Mouse (Mus musculus) midbrain, embryonic 12.5 days (tissue): ENCODE measurements around the gene Pde2a. TPM values are rescaled to one million over a fixed set of nuclear protein-coding genes. Genes with fewer than 3 reads are reported as not detected.

Experiments used
- ATAC-seq: fragments of 200-750 bp; cut with Nextera tagmentation; 2 replicates; pipeline ENCODE4 v1.8.0; 2017; ENCODE audit warnings: low read depth, moderate TSS enrichment, moderate library complexity; ENCODE audit not compliant: low FRiP score
- H3K27ac ChIP-seq: fragments of 300-500 bp; sonication (generic); replicated peaks from 2 replicates; pipeline ENCODE4 v1.5.1; 2016; ENCODE audit warnings: mild to moderate bottlenecking
- H3K27me3 ChIP-seq: fragments of 300-500 bp; sonication (generic); 2 replicates; pipeline ENCODE4 v1.6.1; 2016; ENCODE audit warnings: mild to moderate bottlenecking
- H3K36me3 ChIP-seq: fragments of 300-500 bp; sonication (generic); 2 replicates; pipeline ENCODE4 v1.6.1; 2016
- H3K4me1 ChIP-seq: fragments of 300-500 bp; sonication (generic); 2 replicates; pipeline ENCODE4 v1.6.1; 2016
- H3K4me2 ChIP-seq: fragments of 300-500 bp; sonication (generic); replicated peaks from 2 replicates; pipeline ENCODE4 v1.6.1; 2016; ENCODE audit warnings: mild to moderate bottlenecking, moderate library complexity
- H3K4me3 ChIP-seq: fragments of 300-500 bp; sonication (generic); 2 replicates; pipeline ENCODE4 v1.5.1; 2016; ENCODE audit warnings: mild to moderate bottlenecking
- H3K9ac ChIP-seq: fragments of 300-500 bp; sonication (generic); replicated peaks from 2 replicates; pipeline ENCODE4 v1.6.1; 2016; ENCODE audit warnings: mild to moderate bottlenecking, moderate library complexity
- H3K9me3 ChIP-seq: fragments of 300-500 bp; sonication (generic); 2 replicates; pipeline ENCODE4 v1.6.1; 2016; ENCODE audit warnings: mild to moderate bottlenecking
- WGBS: fragments of 180-500 bp; shearing (Covaris S2); methylation state at CpG from one replicate; pipeline ENCODE4 v1.1.7; 2016; 5-methylcytosine and 5-hydroxymethylcytosine counted together
- polyA plus RNA-seq: library from polyadenylated mRNA; unstranded; fragments of >200 nt; fragmentation: Nextera tagmentation; extraction: Ambion mirVana; gene quantifications from 2 replicates; pipeline ENCODE4 v1.2.1, GENCODE M21; 2016

Pde2a gene
- polyA plus RNA-seq, 1 experiment from 2014 or later, result 16.1 TPM

GRCm38 (mm10) chr7:101479841-101480240 lies 58.4 kb downstream of the Pde2a start:
- Histone ChIP-seq H3K9me3 (no peaks in the 10 kb centered on the region), H3K27me3 (no peaks in the 10 kb centered on the region), H3K4me3 (no peak overlapping the region), H3K4me1 (no peaks in the 10 kb centered on the region; the same call in 1 of the 2 replicates), H3K36me3 (no peaks in the 10 kb centered on the region), H3K4me2 (no peak overlapping the region), H3K9ac (no peak overlapping the region), H3K27ac (no peak overlapping the region)
- whole genome bisulfite sequencing, result 72% methylated on average over 4 of the region's 4 CpGs
- ATAC-seq, result no peak

GRCm38 (mm10) chr7:101480671-101481070 lies 59.2 kb downstream of the Pde2a start:
- Histone ChIP-seq H3K9ac (no peak overlapping the region), H3K27me3 (no peaks in the 10 kb centered on the region), H3K9me3 (no peaks in the 10 kb centered on the region), H3K36me3 (no peaks in the 10 kb centered on the region), H3K27ac (no peak overlapping the region), H3K4me3 (no peak overlapping the region), H3K4me1 (no peaks in the 10 kb centered on the region; the same call in 1 of the 2 replicates), H3K4me2 (no peak overlapping the region)
- WGBS, result 55% methylated on average over 6 of the region's 6 CpGs
- no peak for ATAC-seq

- Histone ChIP-seq H3K27me3 (no peaks in the 10 kb centered on the region), H3K4me1 (no peaks in the 10 kb centered on the region), H3K4me2 (no peak overlapping the region), H3K9me3 (no peaks in the 10 kb centered on the region), H3K27ac (no peak overlapping the region), H3K36me3 (no peaks in the 10 kb centered on the region), H3K9ac (no peak overlapping the region), H3K4me3 (no peak overlapping the region)
- ATAC-seq, result no peak
- WGBS, result 70% methylated on average over 8 of the region's 8 CpGs
Measured at GRCm38 (mm10) chr7:101481872-101482498, 60.5 kb downstream of the Pde2a start.

- H3K27me3 ChIP-seq, result no peaks in the 10 kb centered on the region
- H3K9ac ChIP-seq, result no peak overlapping the region
- no peak overlapping the region for H3K4me2 ChIP-seq
- H3K4me3 ChIP-seq, result no peak overlapping the region
- no peaks in the 10 kb centered on the region for H3K9me3 ChIP-seq
- no peak overlapping the region for H3K27ac ChIP-seq
- 82% methylated on average over 9 of the region's 9 CpGs for WGBS
- no peaks in the 10 kb centered on the region for H3K4me1 ChIP-seq
- no peaks in the 10 kb centered on the region for H3K36me3 ChIP-seq
- no peak for ATAC-seq
Measured at GRCm38 (mm10) chr7:101482499-101483081, 61.1 kb downstream of the Pde2a start.

GRCm38 (mm10) chr7:101483498-101484115 lies 62.1 kb downstream of the Pde2a start:
- Histone ChIP-seq H3K9me3 (no peaks in the 10 kb centered on the region), H3K36me3 (no peaks in the 10 kb centered on the region), H3K4me3 (no peak overlapping the region), H3K9ac (no peak overlapping the region), H3K4me1 (no peaks in the 10 kb centered on the region), H3K27ac (no peak overlapping the region), H3K27me3 (no peaks in the 10 kb centered on the region), H3K4me2 (no peak overlapping the region)
- 74% methylated on average over 9 of the region's 9 CpGs for WGBS
- ATAC-seq, result no peak

- H3K27ac ChIP-seq, result no peak overlapping the region
- H3K9me3 ChIP-seq, result no peaks in the 10 kb centered on the region
- no peak overlapping the region for H3K4me2 ChIP-seq
- ATAC-seq, result no peak
- no peak overlapping the region for H3K4me3 ChIP-seq
- H3K27me3 ChIP-seq, result peaks cover 4% of the 10 kb centered on the region; the same call in 1 of the 2 replicates
- H3K36me3 ChIP-seq, result no peaks in the 10 kb centered on the region
- no peaks in the 10 kb centered on the region for H3K4me1 ChIP-seq
- H3K9ac ChIP-seq, result no peak overlapping the region
- WGBS, result 76% methylated on average over 5 of the region's 5 CpGs
Measured at GRCm38 (mm10) chr7:101487102-101487501, 65.6 kb downstream of the Pde2a start.

- Histone ChIP-seq H3K36me3 (no peaks in the 10 kb centered on the region), H3K4me2 (no peak overlapping the region), H3K27ac (no peak overlapping the region), H3K9me3 (no peaks in the 10 kb centered on the region), H3K4me3 (no peak overlapping the region), H3K9ac (no peak overlapping the region), H3K4me1 (no peaks in the 10 kb centered on the region), H3K27me3 (peaks cover 4% of the 10 kb centered on the region; the same call in 1 of the 2 replicates)
- WGBS, result 59% methylated on average over 4 of the region's 4 CpGs
- ATAC-seq, result no peak
Measured at GRCm38 (mm10) chr7:101490952-101491351, 69.5 kb downstream of the Pde2a start.

- WGBS, result 79% methylated on average over 3 of the region's 3 CpGs
- Histone ChIP-seq H3K4me2 (no peak overlapping the region), H3K27ac (no peak overlapping the region), H3K9me3 (0 out of 2 replicates have a peak, but pooled peaks cover 3% of the 10 kb centered on the region), H3K36me3 (no peaks in the 10 kb centered on the region), H3K27me3 (peaks cover 12% of the 10 kb centered on the region), H3K4me1 (no peaks in the 10 kb centered on the region), H3K9ac (no peak overlapping the region), H3K4me3 (no peak overlapping the region)
- ATAC-seq, result no peak
Measured at GRCm38 (mm10) chr7:101498385-101498784, 76.9 kb downstream of the Pde2a start.

- no peak overlapping the region for H3K4me3 ChIP-seq
- ATAC-seq, result no peak
- H3K36me3 ChIP-seq, result no peaks in the 10 kb centered on the region
- H3K4me1 ChIP-seq, result peaks cover 2% of the 10 kb centered on the region
- H3K4me2 ChIP-seq, result no peak overlapping the region
- WGBS, result 46% methylated on average over 10 of the region's 10 CpGs
- peaks cover 21% of the 10 kb centered on the region for H3K27me3 ChIP-seq
- H3K9ac ChIP-seq, result no peak overlapping the region
- 0 out of 2 replicates have a peak, but pooled peaks cover 3% of the 10 kb centered on the region for H3K9me3 ChIP-seq
- no peak overlapping the region for H3K27ac ChIP-seq
Measured at GRCm38 (mm10) chr7:101499251-101499650, 77.8 kb downstream of the Pde2a start.

GRCm38 (mm10) chr7:101499701-101500100 lies 78.2 kb downstream of the Pde2a start:
- Histone ChIP-seq H3K4me2 (no peak overlapping the region), H3K4me1 (peaks cover 6% of the 10 kb centered on the region), H3K9me3 (0 out of 2 replicates have a peak, but pooled peaks cover 3% of the 10 kb centered on the region), H3K36me3 (no peaks in the 10 kb centered on the region), H3K27me3 (peaks cover 25% of the 10 kb centered on the region), H3K9ac (no peak overlapping the region), H3K4me3 (no peak overlapping the region), H3K27ac (no peak overlapping the region)
- WGBS, result 70% methylated on average over 9 of the region's 9 CpGs
- no peak for ATAC-seq

- no peak for ATAC-seq
- peaks cover 6% of the 10 kb centered on the region for H3K4me1 ChIP-seq
Measured at GRCm38 (mm10) chr7:101501236-101501635, 79.7 kb downstream of the Pde2a start.

GRCm38 (mm10) chr7:101501675-101502074 lies 80.2 kb downstream of the Pde2a start:
- no peak overlapping the region for H3K4me2 ChIP-seq
- WGBS, result 67% methylated on average over 6 of the region's 6 CpGs
- ATAC-seq, result no peak
- peaks cover 40% of the 10 kb centered on the region for H3K27me3 ChIP-seq
- H3K4me1 ChIP-seq, result peaks cover 6% of the 10 kb centered on the region
- no peak overlapping the region for H3K4me3 ChIP-seq
- no peaks in the 10 kb centered on the region for H3K36me3 ChIP-seq
- no peak overlapping the region for H3K27ac ChIP-seq
- 0 out of 2 replicates have a peak, but pooled peaks cover 3% of the 10 kb centered on the region for H3K9me3 ChIP-seq
- H3K9ac ChIP-seq, result no peak overlapping the region

More at GRCm38 (mm10) chr7:101501236-101501635, 79.7 kb downstream of the Pde2a start:
- Histone ChIP-seq H3K4me2 (no peak overlapping the region), H3K4me3 (no peak overlapping the region), H3K9ac (no peak overlapping the region), H3K36me3 (no peaks in the 10 kb centered on the region), H3K27ac (no peak overlapping the region), H3K9me3 (0 out of 2 replicates have a peak, but pooled peaks cover 3% of the 10 kb centered on the region), H3K27me3 (peaks cover 39% of the 10 kb centered on the region)
- 84% methylated on average over 6 of the region's 6 CpGs for WGBS
